Mouse (Mus musculus): ENCODE results near the gene Abhd17b. TPM values are rescaled to one million over a fixed set of nuclear protein-coding genes. Genes with fewer than 3 reads are reported as not detected.
"Not testable (repeated sequence)": the region's sequence is repeated elsewhere in the genome, so short reads cannot be mapped to it uniquely, and the experiment has no call there.

Gene Abhd17b
- polyA plus RNA-seq (2012; rRNA removed): 10.3 and 11.9 TPM in 2 replicates

DNA sequence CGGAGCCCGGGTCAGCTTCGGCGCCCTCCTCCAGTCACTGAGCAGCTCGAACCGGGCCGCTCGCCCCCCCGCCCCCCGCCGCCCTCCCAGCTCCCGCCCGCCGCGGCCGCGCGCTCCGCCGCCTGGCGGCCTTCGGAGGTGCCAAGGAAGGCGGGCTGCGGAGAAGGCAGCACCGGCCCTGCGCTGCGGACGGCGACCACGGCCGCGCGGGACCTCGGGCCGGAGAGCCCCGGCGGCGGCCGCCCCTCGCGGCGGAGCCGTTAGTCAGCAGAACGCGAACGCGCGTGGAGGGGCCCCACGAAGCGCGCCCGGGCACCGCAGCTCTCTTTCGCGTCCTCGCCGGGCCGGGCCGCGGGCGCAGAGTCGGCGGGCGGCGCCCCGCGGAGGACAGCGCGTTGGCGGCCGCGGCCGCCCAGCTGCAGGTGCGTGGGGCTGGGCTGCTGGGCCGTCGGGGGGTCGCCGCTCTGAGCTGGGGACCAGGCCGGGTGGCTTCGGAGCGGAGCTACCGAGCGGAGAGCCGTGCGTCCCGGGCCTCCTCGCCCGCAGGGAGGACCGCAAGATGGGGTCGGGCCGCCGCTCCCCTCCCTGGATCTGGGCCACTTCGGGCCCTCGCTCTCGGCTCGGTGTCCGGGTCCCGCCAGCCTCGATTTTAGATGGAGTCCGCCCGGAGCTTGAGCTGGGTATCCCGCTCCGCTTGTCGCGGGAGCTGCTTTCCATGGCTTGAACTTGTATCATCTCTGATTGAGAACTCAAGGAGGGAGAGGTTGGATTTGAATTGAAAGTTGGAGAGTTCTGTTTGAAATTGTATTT lies at the start of gene Abhd17b:
TSS of gene Abhd17b (plus strand) at position 14 of the 810 bp plus-strand sequence.
- no peak for DNase-seq (ENCODE audit: low read depth)

DNA sequence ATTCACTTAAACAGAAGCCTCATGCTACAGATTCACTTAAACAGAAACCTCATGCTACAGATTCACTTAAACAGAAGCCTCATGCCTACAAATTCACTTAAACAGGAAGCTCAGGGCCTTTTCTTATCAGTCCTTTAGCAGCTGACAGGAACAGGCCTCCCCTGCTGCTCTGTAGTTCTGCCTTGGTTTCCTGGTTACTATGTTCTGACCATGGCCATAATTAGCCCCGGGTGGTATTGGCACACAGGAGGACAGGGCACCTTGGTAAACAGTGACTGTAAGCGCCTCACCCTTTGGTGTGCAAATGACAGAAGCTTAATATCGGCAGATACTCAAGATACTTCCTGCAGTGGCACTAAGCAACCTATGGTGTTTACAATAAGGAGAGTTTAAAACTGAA lies 49.1 kb upstream of the Abhd17b start:
- no peak for DNase-seq (ENCODE audit: low read depth)

GRCm38 (mm10) chr19:21605294-21605693 lies 47.7 kb upstream of the Abhd17b start:
- DNase-seq (ENCODE audit: low read depth): no peak

GRCm38 (mm10) chr19:21610240-21610639 lies 42.7 kb upstream of the Abhd17b start:
- no peak for DNase-seq (ENCODE audit: low read depth)

- no peak for DNase-seq (ENCODE audit: low read depth)
Measured at GRCm38 (mm10) chr19:21611297-21611696, 41.7 kb upstream of the Abhd17b start.

DNA sequence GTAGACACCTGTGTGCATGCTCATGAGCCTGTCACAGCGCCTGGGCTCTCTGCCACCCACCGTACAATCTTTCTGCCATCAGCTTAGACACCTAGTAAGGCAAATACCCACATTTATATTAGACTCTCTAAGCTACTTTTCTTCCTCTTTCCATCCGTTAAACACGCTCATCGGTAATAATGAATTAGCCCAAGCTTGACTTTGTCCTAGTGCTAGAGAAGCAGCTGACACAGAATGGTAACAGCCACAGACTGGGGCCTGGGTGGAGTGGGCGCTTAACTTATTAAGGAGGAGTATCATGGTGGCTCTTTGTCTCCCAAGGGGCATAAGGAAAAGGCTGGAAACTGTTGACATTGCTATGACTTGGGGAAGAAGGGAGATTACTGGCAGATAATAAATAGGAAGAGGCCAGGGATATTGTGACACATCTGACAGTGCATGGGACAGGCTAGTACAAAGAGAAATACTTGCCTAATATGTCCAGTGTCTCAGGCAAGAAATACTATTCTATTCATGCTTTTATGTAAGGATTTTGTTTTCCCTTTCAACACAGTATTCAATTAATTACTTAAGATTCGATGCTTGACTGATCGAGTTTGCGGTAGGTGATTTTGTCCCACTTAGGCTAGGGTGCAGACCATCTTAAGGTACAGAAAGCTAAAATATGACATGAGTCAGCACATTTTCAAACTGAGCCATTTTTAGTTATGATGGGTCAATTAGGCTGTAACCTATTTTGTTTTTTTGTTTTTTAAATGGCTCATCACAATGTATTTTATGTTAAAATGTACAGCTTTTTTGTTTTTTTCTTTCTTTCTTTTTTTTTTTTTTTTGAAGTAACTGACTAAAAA lies 41.0 kb upstream of the Abhd17b start:
- peak; percentile 23 for DNase-seq (ENCODE audit: low read depth)

DNA sequence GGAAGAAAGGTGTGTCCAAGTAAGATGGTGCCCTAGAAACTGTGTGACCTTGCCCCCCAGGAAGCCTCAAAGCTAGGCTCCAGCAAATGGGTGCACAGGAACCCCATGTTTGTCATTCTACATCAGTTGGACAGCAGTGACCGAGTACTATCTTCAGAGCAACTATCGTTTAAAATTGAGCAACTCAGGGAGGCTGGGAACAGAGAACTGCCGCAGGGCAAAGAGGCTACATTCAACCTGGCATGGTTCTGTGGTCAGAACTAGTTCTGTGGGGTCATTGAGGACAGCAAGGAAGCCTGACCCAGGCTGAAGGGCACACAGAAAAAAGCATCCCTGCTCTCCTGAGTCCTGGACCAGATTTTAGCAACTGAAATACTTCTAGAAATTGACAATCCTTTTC lies 37.2 kb upstream of the Abhd17b start:
- DNase-seq (ENCODE audit: low read depth): no peak

GRCm38 (mm10) chr19:21623410-21624147 lies 29.4 kb upstream of the Abhd17b start:
- DNase-seq (ENCODE audit: low read depth): no peak

- no peak for DNase-seq (ENCODE audit: low read depth)
Measured at GRCm38 (mm10) chr19:21624148-21624535, 28.8 kb upstream of the Abhd17b start.

DNA sequence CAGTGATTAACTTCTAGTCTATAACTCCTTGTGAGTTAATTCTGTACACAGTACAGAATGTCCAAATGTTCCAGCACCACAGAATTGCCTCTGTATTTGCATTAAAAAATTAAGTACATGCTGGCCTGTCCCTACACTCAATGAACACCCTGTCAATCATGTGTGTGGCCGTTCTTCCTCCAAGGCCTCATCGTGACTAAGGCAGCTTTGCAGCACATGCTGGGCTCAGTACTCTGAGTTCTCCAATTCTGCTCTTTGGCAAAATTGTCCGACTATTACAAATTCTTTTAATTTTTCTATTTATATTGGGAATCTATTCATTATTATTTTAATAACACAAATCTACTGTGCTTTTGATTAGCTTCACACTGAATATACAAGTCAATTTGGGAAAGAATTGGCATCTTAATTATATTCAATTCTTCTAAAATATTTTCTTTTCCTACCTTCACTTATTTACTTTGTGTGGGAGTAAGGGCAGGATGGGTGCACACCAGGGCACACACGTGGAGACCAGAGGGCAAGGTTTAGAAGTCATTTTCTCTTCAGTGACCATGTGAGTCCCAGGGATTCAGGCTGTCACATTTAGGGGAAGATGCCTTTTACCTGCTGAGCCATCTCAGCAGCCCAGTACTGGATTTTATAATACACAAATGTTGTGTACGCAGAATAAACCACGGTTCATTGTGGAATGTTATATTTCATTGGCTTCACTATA lies 26.6 kb upstream of the Abhd17b start:
- DNase-seq (ENCODE audit: low read depth): no peak

DNA sequence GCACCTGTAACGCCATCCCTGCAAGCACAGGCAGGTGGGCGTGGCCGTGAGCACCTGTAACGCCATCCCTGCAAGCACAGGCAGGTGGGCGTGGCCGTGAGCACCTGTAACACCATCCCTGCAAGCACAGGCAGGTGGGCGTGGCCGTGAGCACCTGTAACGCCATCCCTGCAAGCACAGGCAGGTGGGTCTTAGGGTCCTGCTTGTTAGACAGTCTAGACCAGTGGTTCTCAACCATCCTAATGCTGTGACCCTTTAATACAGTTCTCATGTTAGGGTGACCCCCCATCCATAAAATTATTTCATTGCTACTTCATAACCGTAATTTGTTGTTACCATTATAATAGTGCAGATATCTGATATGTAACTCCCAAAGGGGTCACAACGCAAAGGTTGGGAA lies 24.5 kb upstream of the Abhd17b start:
- DNase-seq (ENCODE audit: low read depth): not testable (repeated sequence)

DNA sequence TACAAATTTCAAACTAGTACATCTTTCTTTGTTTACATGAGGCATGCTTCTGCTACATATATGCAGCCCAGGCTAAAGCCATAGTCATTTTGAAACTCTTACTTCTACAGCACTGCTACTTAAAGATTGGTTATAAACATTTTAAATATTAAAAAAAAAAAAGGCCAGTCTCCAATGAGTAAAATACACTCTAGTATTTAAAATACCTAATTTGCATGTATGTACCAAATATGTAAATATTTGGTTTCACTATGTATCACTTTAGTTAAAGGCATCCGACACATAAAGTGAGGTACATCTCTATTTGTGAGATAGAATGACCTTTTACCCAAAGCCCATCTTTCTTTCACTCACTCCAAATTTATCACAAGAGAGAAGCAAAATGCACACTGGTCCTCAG lies 24.0 kb upstream of the Abhd17b start:
- DNase-seq (ENCODE audit: low read depth): no peak

DNA sequence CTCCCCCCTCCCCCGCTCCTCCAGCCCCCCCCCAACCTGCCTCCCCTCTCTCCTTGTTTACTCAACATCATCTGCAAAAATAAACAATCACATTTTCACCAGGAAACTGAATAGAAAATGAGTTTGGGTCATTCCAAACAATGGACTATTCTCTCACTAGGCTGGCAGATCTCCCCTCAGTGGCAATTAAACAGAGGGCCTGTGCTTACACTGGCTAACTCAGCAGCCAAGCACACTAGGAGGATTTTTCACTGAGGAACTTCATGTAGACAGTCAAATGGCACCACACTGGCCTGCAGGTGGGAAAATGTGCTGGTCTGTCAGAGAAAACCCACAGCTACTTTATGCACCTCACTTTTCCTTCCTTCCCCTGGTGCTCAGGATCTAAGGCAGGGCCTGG lies 23.5 kb upstream of the Abhd17b start:
- DNase-seq (ENCODE audit: low read depth): no peak

- DNase-seq (ENCODE audit: low read depth): no peak
Measured at GRCm38 (mm10) chr19:21630656-21631331, 22.2 kb upstream of the Abhd17b start.

- DNase-seq (ENCODE audit: low read depth): no peak
Measured at GRCm38 (mm10) chr19:21635406-21635805, 17.6 kb upstream of the Abhd17b start.

DNA sequence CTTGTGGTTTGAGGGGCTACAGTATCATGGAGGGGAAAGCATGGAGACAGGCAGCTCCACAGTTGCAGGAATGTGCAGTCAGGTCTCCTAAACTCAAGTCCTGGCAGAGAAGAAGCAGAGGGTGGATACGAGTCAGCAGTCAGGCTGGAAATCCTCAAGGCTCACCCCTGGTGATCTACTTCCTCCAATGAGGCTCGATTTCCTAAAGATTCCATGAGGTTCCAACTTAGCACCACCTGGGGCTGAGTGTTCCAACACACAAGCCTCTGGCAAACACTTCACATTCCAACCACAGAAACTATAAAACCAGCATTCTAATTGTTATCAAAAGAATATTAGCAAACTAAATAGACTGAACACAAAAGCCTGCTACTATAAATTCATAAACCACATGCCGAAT lies 16.1 kb upstream of the Abhd17b start:
- DNase-seq (ENCODE audit: low read depth): no peak

DNA sequence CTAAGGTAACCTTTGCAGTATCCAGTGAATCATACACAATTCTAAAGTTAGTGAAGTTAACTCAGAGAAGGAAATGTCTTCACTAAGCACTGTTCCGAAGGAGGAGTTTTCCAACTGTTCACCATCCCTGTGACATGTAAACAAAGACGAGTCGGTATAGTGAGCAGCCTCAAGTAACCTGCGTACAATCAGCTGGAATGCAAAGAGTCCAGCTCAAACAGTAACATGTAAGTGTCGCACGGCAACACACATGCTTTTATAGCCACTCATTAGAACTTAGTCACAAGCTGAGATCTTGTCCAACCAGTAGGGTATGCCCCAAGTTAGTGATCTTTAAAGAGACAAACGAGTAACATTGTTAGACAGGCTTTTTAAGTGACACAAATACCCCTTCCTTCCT lies 15.3 kb upstream of the Abhd17b start:
- no peak for DNase-seq (ENCODE audit: low read depth)

DNA sequence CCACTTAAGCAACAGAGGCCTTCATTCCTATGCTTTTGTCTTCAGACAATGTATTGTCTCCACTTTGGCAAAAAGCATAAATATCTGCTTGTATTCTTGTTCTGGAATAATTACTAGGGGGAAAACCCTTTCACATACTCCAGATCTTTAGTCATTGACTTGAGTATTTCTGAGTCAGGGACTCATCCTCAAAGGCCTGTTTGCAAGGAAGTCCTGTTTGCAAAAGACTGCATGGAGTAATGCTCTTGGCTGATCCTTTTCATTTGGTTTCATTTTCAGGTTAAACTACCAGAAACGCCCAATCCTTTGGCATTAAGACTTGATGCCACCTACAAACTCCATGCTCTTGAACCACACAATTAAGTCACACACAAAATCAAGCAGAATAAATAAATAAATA lies 9.1 kb upstream of the Abhd17b start:
- no peak for DNase-seq (ENCODE audit: low read depth)

DNA sequence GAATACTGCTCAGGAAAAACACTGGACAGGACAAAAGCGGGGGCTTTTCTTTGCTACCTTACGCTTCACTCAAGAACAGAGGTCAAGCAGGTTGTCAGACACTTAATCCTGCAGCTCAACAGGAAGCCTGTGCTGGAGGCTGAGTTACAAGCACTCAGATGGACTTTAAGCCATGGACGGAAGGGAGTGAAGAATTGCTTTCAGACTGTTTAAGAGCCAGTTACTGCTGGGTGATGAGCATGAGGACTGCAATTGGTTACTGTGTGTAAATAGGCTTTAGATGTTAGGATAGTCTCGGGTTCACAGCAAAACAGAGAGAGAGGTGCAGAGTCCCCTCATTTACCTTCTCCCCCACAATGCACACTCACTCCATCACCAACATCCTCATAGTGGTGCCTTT lies 7.7 kb upstream of the Abhd17b start:
- DNase-seq (ENCODE audit: low read depth): no peak

GRCm38 (mm10) chr19:21646142-21646541 lies 6.8 kb upstream of the Abhd17b start:
- no peak for DNase-seq (ENCODE audit: low read depth)

- no peak for DNase-seq (ENCODE audit: low read depth)
Measured at GRCm38 (mm10) chr19:21651664-21652063, 1.3 kb upstream of the Abhd17b start.

All from gonadal fat pad, adult 2 months (tissue).